Mouse (Mus musculus): ENCODE results near the gene Podn. TPM values are rescaled to one million over a fixed set of nuclear protein-coding genes. Genes with fewer than 3 reads are reported as not detected.
A peak's percentile ranks its signal among the peaks of the same experiment; 100 is the strongest.

The Podn gene
- polyA plus RNA-seq, 1 experiment from 2014 or later, result 0.36 TPM

GRCm38 (mm10) chr4:108007532-108008103, 88.6 kb downstream of the Podn start:
- no peak for DNase-seq (ENCODE audit: low spot score)

GRCm38 (mm10) chr4:108005328-108005727, 90.9 kb downstream of the Podn start:
- DNase-seq (ENCODE audit: low spot score), result no peak

GRCm38 (mm10) chr4:107999380-107999779, 96.9 kb downstream of the Podn start:
- DNase-seq (ENCODE audit: low spot score), result no peak

- DNase-seq (ENCODE audit: low spot score), result no peak
These were observed 97.5 kb downstream of the Podn start for GRCm38 (mm10) chr4:107998641-107999332.

- DNase-seq (ENCODE audit: low spot score), result no peak
These were observed 99.7 kb downstream of the Podn start for GRCm38 (mm10) chr4:107996418-107996986.

- DNase-seq (ENCODE audit: low spot score), result no peak
These were observed 100.5 kb downstream of the Podn start for GRCm38 (mm10) chr4:107995727-107996126.

GRCm38 (mm10) chr4:107995011-107995410, 101.2 kb downstream of the Podn start:
- DNase-seq (ENCODE audit: low spot score), result no peak

- DNase-seq (ENCODE audit: low spot score), result no peak
These were observed 104.4 kb downstream of the Podn start for GRCm38 (mm10) chr4:107991879-107992278.

GRCm38 (mm10) chr4:107990818-107991217, 105.4 kb downstream of the Podn start:
- DNase-seq (ENCODE audit: low spot score), result no peak

- DNase-seq (ENCODE audit: low spot score), result peak; percentile 73
These were observed 107.3 kb downstream of the Podn start for GRCm38 (mm10) chr4:107988931-107989330.

GRCm38 (mm10) chr4:107986386-107987168, 109.7 kb downstream of the Podn start:
- DNase-seq (ENCODE audit: low spot score), result no peak

GRCm38 (mm10) chr4:107985812-107986211, 110.4 kb downstream of the Podn start:
- DNase-seq (ENCODE audit: low spot score), result no peak

- DNase-seq (ENCODE audit: low spot score), result no peak
These were observed 111.8 kb downstream of the Podn start for GRCm38 (mm10) chr4:107984282-107984981.

- no peak for DNase-seq (ENCODE audit: low spot score)
These were observed 112.5 kb downstream of the Podn start for GRCm38 (mm10) chr4:107983717-107984116.

GRCm38 (mm10) chr4:107980002-107980600, 116.1 kb downstream of the Podn start:
- DNase-seq (ENCODE audit: low spot score), result no peak

GRCm38 (mm10) chr4:107979530-107979929, 116.7 kb downstream of the Podn start:
- no peak for DNase-seq (ENCODE audit: low spot score)

- DNase-seq (ENCODE audit: low spot score), result no peak
These were observed 118.7 kb downstream of the Podn start for GRCm38 (mm10) chr4:107977593-107977992.

- DNase-seq (ENCODE audit: low spot score), result no peak
These were observed 121.2 kb downstream of the Podn start for GRCm38 (mm10) chr4:107975004-107975403.

GRCm38 (mm10) chr4:107974527-107974926, 121.7 kb downstream of the Podn start:
- peak; percentile 55 for DNase-seq (ENCODE audit: low spot score)

GRCm38 (mm10) chr4:107971162-107971561, 125.1 kb downstream of the Podn start:
- DNase-seq (ENCODE audit: low spot score), result no peak

GRCm38 (mm10) chr4:107969781-107970180, 126.5 kb downstream of the Podn start:
- DNase-seq (ENCODE audit: low spot score), result no peak
